Mouse (Mus musculus) midbrain, embryonic 13.5 days (tissue): ENCODE measurements around the gene Slit3. TPM values are rescaled to one million over a fixed set of nuclear protein-coding genes. Genes with fewer than 3 reads are reported as not detected.

Experiments used
- ATAC-seq: fragments of 200-750 bp; cut with Nextera tagmentation; 2 replicates; pipeline ENCODE4 v1.8.0; 2017; ENCODE audit warnings: mild to moderate bottlenecking, moderate TSS enrichment, moderate library complexity
- H3K27ac ChIP-seq: fragments of 300-500 bp; sonication (generic); 2 replicates; pipeline ENCODE4 v1.5.1; 2015; ENCODE audit warnings: inconsistent platforms, mild to moderate bottlenecking, moderate library complexity
- H3K27me3 ChIP-seq: fragments of 300-500 bp; sonication (generic); 2 replicates; pipeline ENCODE4 v1.6.1; 2015; ENCODE audit warnings: mild to moderate bottlenecking, inconsistent platforms
- H3K36me3 ChIP-seq: fragments of 300-500 bp; sonication (generic); 2 replicates; pipeline ENCODE4 v1.6.1; 2015; ENCODE audit warnings: mild to moderate bottlenecking, inconsistent platforms
- H3K4me1 ChIP-seq: fragments of 300-500 bp; sonication (generic); replicated peaks from 2 replicates; pipeline ENCODE4 v1.6.1; 2015; ENCODE audit warnings: inconsistent platforms
- H3K4me2 ChIP-seq: fragments of 300-500 bp; sonication (generic); replicated peaks from 2 replicates; pipeline ENCODE4 v1.6.1; 2015; ENCODE audit warnings: moderate library complexity, mild to moderate bottlenecking, inconsistent platforms
- H3K4me3 ChIP-seq: fragments of 300-500 bp; sonication (generic); replicated peaks from 2 replicates; pipeline ENCODE4 v1.5.1; 2015; ENCODE audit warnings: mild to moderate bottlenecking, inconsistent platforms
- H3K9ac ChIP-seq: fragments of 300-500 bp; sonication (generic); replicated peaks from 2 replicates; pipeline ENCODE4 v1.6.1; 2015; ENCODE audit warnings: mild to moderate bottlenecking, inconsistent platforms
- H3K9me3 ChIP-seq: fragments of 300-500 bp; sonication (generic); 2 replicates; pipeline ENCODE4 v1.6.1; 2016; ENCODE audit warnings: mild to moderate bottlenecking, inconsistent platforms
- WGBS: fragments of 180-500 bp; shearing (Covaris S2); methylation state at CpG from one replicate; pipeline ENCODE4 v1.1.7; 2015; 5-methylcytosine and 5-hydroxymethylcytosine counted together
- polyA plus RNA-seq: library from polyadenylated mRNA; unstranded; fragments of >200 nt; fragmentation: Nextera tagmentation; extraction: Ambion mirVana; gene quantifications from 2 replicates; pipeline ENCODE4 v1.2.1, GENCODE M21; 2015

The Slit3 gene
- polyA plus RNA-seq, 1 experiment from 2014 or later: 6.6 TPM

DNA sequence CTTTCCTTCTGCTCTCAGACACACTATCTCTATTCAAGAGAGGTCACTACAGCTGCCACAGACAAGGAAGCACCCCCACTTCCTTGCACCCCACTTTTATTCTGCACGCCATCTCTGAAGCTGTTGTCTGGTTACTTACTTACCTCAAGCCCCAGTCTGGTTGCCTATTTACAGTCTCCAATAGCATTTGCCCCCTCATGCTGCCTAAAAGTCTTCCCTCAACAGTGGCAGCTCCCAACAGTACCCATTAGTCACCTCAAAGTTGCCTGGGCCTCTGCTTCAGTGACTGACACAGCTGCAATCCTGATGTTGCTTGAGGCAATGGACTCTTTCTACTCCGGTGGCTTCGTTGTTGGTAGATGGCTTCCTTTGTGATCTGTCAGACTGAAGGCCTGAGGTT lies 42.4 kb downstream of the Slit3 start:
- H3K4me3 ChIP-seq: no peak overlapping the region
- no peak overlapping the region for H3K27ac ChIP-seq
- no peak for ATAC-seq
- no peaks in the 10 kb centered on the region for H3K4me1 ChIP-seq
- no peaks in the 10 kb centered on the region; the same call in 1 of the 2 replicates for H3K27me3 ChIP-seq
- no peaks in the 10 kb centered on the region for H3K36me3 ChIP-seq
- no peak overlapping the region for H3K4me2 ChIP-seq
- H3K9ac ChIP-seq: no peak overlapping the region
- H3K9me3 ChIP-seq: no peaks in the 10 kb centered on the region
- 91% methylated on average over 3 of the region's 3 CpGs for WGBS

DNA sequence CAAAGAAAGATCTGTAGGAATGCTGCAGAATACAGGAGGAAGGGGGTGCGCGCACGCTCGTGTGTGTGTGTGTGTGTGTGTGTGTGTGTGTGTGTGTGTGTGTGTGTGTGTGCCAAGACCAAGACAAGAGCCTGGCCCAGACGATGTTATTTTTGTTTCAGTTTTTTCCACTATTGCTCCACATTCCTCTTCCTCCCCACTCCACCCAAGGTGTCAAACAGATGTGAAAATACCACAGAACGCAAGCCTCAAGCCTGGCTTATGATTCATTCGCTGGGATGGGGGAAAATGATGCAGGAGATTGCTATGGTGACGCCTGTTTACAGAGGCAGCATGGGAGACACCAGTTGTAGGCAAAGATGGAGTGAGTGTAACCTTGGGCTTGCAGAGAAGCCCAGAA lies 46.2 kb downstream of the Slit3 start:
- ATAC-seq: no peak
- WGBS: 91% methylated on average over 8 of the region's 8 CpGs
- Histone ChIP-seq H3K9me3 (no peaks in the 10 kb centered on the region), H3K27me3 (no peaks in the 10 kb centered on the region; the same call in 1 of the 2 replicates), H3K27ac (no peak overlapping the region), H3K36me3 (no peaks in the 10 kb centered on the region), H3K4me1 (no peaks in the 10 kb centered on the region), H3K4me3 (no peak overlapping the region), H3K4me2 (no peak overlapping the region), H3K9ac (no peak overlapping the region)

DNA sequence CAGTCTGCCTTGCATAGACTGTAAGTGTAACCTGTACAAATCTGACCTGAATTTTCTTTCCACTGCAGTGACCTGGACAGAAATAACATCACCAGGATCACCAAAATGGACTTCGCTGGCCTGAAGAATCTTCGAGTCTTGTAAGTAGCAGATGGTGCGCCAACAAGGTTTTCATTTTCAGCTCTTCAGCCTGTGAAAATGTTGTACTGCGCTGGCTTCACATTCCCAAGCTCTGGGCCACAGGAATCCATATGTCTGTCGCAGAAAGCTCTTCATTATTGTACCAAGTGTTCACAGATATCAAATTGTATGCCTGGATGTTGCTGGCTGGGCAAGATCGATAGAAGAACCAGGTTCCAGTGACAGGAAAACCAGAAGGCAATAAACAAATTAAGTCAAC lies 50.5 kb downstream of the Slit3 start:
- H3K9ac ChIP-seq: no peak overlapping the region
- ATAC-seq: no peak

DNA sequence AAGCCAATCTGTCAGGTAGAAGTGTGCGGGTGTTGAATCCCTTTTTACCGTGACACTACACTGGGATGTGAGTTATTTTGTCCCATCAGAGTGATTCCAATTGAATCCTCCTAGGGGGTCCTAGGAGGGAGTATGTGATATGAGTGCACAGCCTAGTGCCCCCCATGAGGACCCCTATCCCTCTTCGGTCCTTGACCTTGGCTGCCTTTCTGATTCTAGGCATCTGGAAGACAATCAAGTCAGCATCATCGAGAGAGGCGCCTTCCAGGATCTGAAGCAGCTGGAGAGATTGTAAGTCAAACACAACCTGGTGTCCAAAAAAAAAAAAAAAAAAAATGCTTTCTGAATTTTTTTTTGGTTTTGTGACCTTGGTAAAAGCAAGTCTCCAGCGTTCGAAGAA lies 56.5 kb downstream of the Slit3 start:
- H3K9ac ChIP-seq: no peak overlapping the region
- 89% methylated on average over 7 of the region's 7 CpGs for WGBS
- no peaks in the 10 kb centered on the region for H3K9me3 ChIP-seq
- H3K27ac ChIP-seq: no peak overlapping the region
- no peak for ATAC-seq
- no peak overlapping the region for H3K4me3 ChIP-seq
- no peaks in the 10 kb centered on the region for H3K4me1 ChIP-seq
- H3K27me3 ChIP-seq: peaks cover 2% of the 10 kb centered on the region; the same call in 1 of the 2 replicates
- no peaks in the 10 kb centered on the region for H3K36me3 ChIP-seq
- H3K4me2 ChIP-seq: no peak overlapping the region

More for the DNA sequence above, 50.5 kb downstream of the Slit3 start:
- H3K27ac ChIP-seq: no peak overlapping the region
- no peaks in the 10 kb centered on the region for H3K9me3 ChIP-seq
- H3K36me3 ChIP-seq: no peaks in the 10 kb centered on the region
- no peak overlapping the region for H3K4me3 ChIP-seq
- H3K27me3 ChIP-seq: peaks cover 2% of the 10 kb centered on the region; the same call in 1 of the 2 replicates
- H3K4me2 ChIP-seq: no peak overlapping the region
- H3K4me1 ChIP-seq: no peaks in the 10 kb centered on the region
- WGBS: 92% methylated on average over 6 of the region's 6 CpGs

DNA sequence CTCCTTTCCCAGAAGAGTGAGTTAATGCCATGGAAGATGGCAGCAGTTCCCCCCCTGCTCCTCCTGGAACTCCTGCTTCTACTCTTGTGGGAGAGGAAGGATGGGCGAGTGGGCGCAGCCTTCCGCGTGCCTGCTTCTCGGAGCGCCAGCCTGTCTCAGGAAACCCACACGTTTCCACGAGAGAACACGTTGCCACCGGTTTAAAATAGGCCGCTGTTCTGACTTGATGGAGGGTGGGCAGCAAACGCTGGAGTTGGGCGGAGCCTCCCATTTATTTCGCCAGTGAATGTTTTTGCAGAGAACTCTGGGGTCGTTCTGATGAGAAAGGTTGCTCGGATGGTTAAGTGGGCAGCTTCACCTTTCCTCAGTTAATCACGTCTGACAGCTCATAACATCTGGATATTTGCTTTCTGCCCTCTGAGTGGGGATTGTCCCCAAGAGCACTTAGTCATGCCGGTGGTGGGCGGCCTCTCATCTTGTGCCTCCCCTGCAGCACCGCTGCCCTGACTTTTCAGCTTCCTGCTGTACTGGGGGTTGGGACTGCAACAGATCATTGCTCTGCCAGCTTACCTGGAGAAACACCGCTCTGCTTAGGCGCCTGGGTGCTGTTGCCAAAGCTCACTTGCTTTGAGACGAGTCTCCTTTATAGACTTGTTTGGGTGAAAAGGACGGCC lies 57.3 kb downstream of the Slit3 start:
- H3K4me2 ChIP-seq: no peak overlapping the region
- ATAC-seq: no peak
- WGBS: 59% methylated on average over 24 of the region's 24 CpGs
- no peaks in the 10 kb centered on the region for H3K9me3 ChIP-seq
- no peaks in the 10 kb centered on the region; the same call in 1 of the 2 replicates for H3K27me3 ChIP-seq
- 0 out of 2 replicates have a peak, but pooled peaks cover 2% of the 10 kb centered on the region for H3K4me1 ChIP-seq
- H3K9ac ChIP-seq: no peak overlapping the region
- H3K36me3 ChIP-seq: no peaks in the 10 kb centered on the region
- no peak overlapping the region for H3K4me3 ChIP-seq
- no peak overlapping the region for H3K27ac ChIP-seq

DNA sequence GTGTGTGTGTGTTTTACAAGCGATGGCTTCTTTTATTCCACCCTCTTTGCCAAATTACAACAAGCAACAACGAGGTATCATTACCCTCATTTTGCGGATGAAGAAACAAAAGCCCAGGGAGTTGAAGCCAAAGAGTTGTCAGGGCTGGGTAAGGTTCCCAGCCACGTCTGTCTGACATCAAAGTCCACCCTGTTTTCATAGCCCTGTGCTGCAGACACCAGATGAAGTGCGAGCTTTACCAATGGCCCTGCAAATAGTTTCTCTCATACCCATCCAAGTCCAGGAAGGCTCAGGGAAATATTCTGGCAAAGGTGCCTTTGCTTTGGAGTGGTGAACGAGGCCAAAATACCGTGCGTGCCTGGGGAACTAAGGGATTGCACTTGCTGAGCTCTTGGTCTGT lies 58.3 kb downstream of the Slit3 start:
- no peak overlapping the region for H3K4me3 ChIP-seq
- H3K36me3 ChIP-seq: no peaks in the 10 kb centered on the region
- no peak overlapping the region for H3K4me2 ChIP-seq
- no peaks in the 10 kb centered on the region for H3K9me3 ChIP-seq
- 0 out of 2 replicates have a peak, but pooled peaks cover 2% of the 10 kb centered on the region for H3K4me1 ChIP-seq
- no peak overlapping the region for H3K9ac ChIP-seq
- 81% methylated on average over 8 of the region's 8 CpGs for WGBS
- ATAC-seq: no peak
- no peak overlapping the region for H3K27ac ChIP-seq
- no peaks in the 10 kb centered on the region; the same call in 1 of the 2 replicates for H3K27me3 ChIP-seq

DNA sequence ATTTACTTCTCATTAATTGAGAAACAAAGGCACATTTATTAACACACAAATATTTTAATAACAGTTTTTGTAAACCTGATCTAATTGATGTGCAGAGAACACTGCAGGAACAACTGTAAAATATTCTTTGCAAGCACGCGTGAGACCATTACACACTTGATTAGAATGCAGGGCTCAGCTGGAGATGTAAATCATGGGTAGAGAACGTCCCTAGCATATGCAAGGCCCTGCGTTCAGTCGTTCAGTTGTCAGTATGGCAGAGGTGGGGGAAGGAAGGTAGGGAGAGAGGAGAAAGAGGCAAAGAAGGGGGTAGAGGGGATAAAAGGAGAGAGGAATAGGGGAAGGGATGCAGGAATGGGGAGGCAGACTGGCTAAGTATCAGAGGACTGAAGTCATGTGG lies 61.9 kb downstream of the Slit3 start:
- H3K9ac ChIP-seq: no peak overlapping the region

DNA sequence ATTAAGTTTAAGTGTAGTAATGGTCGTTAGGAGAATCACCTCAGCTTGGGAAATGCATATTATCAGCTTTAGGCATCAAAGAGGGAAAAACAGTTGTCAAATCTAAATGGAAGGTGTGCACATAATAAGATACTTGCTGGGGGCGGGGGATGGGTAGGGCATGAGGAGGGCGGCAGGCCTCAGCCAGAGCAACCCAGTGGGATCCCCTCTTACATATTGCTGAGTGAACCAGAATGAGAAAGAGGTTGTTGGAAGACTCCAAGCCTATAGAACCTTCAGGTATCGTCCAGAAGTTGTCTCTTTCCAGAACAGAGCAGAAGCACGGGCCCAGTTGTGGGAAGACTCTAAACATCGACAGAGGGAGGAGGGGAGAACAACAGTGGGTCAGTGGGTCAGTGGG lies 73.8 kb downstream of the Slit3 start:
- no peak overlapping the region for H3K9ac ChIP-seq
- 86% methylated on average over 6 of the region's 6 CpGs for WGBS
- H3K4me1 ChIP-seq: no peaks in the 10 kb centered on the region
- no peak overlapping the region for H3K4me3 ChIP-seq
- no peak for ATAC-seq
- peaks cover 23% of the 10 kb centered on the region for H3K27me3 ChIP-seq
- no peaks in the 10 kb centered on the region for H3K9me3 ChIP-seq
- H3K36me3 ChIP-seq: no peaks in the 10 kb centered on the region
- H3K4me2 ChIP-seq: no peak overlapping the region
- no peak overlapping the region for H3K27ac ChIP-seq

More for the DNA sequence above, 61.9 kb downstream of the Slit3 start:
- no peak overlapping the region for H3K4me2 ChIP-seq
- no peaks in the 10 kb centered on the region for H3K36me3 ChIP-seq
- peak; percentile 48; the same call in 1 of the 2 replicates for ATAC-seq
- H3K4me3 ChIP-seq: no peak overlapping the region
- no peaks in the 10 kb centered on the region; the same call in 1 of the 2 replicates for H3K27me3 ChIP-seq
- H3K27ac ChIP-seq: no peak overlapping the region
- H3K9me3 ChIP-seq: no peaks in the 10 kb centered on the region
- 0 out of 2 replicates have a peak, but pooled peaks cover 2% of the 10 kb centered on the region for H3K4me1 ChIP-seq
- 60% methylated on average over 5 of the region's 5 CpGs for WGBS

DNA sequence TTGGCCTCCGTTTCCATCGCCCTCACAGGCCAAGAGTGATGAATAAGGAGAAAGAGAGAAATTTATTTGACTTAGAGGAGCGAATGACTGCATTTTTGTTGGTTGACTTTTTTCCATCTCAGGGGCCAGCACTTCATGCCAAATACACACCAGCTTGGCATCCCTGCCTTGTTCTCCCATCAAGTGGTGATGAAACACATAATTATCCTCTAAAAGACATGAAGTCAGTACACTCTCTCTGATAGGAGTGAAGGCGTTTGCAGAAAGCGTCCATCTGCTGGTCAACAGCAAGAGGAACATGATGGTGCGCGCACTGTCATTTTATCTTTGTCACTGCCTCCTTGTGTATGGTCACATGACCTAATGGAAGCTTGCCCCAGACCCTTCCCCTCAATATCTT lies 75.8 kb downstream of the Slit3 start:
- H3K9me3 ChIP-seq: no peaks in the 10 kb centered on the region
- WGBS: 90% methylated on average over 7 of the region's 7 CpGs
- H3K9ac ChIP-seq: no peak overlapping the region
- peaks cover 33% of the 10 kb centered on the region for H3K27me3 ChIP-seq
- H3K4me3 ChIP-seq: no peak overlapping the region
- no peaks in the 10 kb centered on the region for H3K36me3 ChIP-seq
- peaks cover 5% of the 10 kb centered on the region; the same call in 1 of the 2 replicates for H3K4me1 ChIP-seq
- ATAC-seq: no peak
- H3K27ac ChIP-seq: no peak overlapping the region
- H3K4me2 ChIP-seq: no peak overlapping the region

DNA sequence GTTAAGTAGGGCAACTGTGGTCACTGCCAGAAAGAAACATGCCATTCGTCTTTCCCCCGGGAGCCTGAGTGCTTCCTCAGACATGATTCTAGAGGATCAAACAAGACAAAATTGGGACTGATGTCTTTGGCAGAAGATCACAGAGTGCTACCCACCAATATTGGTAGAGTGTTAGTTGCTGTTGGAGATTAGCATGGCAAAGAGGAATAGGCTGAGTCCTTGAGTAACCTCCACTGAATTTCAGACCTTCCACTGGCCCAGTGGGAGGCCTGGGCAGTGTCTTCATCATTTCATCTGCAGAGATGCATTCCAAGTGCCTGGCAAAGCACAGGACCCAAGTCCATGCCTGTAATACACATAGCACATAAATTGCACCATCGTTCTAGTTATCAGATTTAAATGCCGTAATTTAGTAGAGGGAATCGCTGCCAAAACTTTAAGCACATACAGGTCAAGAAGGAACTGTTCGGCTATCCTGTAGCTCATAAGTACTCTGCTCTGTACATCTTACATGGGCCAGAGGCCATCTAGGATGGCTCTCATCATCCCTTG lies 77.6 kb downstream of the Slit3 start:
- peaks cover 23% of the 10 kb centered on the region for H3K4me1 ChIP-seq
- H3K36me3 ChIP-seq: no peaks in the 10 kb centered on the region
- WGBS: 91% methylated on average over 6 of the region's 6 CpGs
- no peak for ATAC-seq
- no peak overlapping the region for H3K27ac ChIP-seq
- no peak overlapping the region for H3K9ac ChIP-seq
- peaks cover 33% of the 10 kb centered on the region for H3K27me3 ChIP-seq
- H3K9me3 ChIP-seq: no peaks in the 10 kb centered on the region
- no peak overlapping the region for H3K4me3 ChIP-seq
- H3K4me2 ChIP-seq: no peak overlapping the region

DNA sequence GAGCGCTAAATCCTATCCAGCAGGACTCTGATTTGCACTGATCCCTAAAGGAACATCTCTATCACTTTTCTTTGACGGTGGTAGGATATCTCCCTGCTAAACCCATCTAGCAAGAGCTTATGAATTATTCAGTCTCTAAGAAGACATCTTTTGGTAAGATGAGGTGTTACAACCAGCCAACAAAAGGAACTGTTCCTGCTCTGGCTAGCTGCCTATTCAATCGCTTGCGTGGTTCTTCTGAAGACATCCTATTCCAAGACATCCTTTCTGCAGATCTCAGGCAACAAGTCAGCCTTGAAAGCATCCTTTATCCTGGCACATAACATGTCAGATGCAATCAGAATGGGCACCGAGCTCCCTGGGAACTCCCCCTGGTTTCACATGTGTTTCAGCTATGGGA lies 81.3 kb downstream of the Slit3 start:
- ATAC-seq: no peak
- H3K9ac ChIP-seq: no peak overlapping the region
- peaks cover 35% of the 10 kb centered on the region for H3K4me1 ChIP-seq
- H3K4me3 ChIP-seq: no peak overlapping the region
- 32% methylated on average over 5 of the region's 5 CpGs for WGBS
- H3K4me2 ChIP-seq: no peak overlapping the region
- H3K27ac ChIP-seq: no peak overlapping the region
- H3K36me3 ChIP-seq: no peaks in the 10 kb centered on the region
- H3K9me3 ChIP-seq: no peaks in the 10 kb centered on the region
- H3K27me3 ChIP-seq: peaks cover 34% of the 10 kb centered on the region

DNA sequence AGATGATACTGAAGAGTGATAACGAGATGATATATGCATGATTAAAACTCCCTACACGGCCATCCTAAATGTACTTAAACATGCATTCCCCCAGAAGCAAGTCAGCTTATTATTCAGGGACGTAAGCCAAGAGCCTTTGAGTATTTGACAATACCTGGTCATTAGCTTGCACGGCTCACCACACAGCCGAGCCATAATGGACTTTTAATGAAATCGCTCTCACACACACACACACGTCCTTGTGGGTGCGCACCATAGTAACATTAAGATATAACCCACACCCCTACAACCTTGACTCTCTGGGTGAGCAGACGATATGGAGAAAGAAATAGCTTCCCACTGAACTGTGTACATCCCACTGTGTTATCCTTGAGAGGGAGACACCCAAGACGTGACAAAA lies 82.6 kb downstream of the Slit3 start:
- 24% methylated on average over 10 of the region's 10 CpGs for WGBS
- H3K27me3 ChIP-seq: peaks cover 31% of the 10 kb centered on the region
- H3K9me3 ChIP-seq: no peaks in the 10 kb centered on the region
- no peaks in the 10 kb centered on the region for H3K36me3 ChIP-seq
- no peak overlapping the region for H3K9ac ChIP-seq
- 0 out of 2 replicates have a peak overlapping the region, but pooled peaks have one; percentile 11 for H3K4me2 ChIP-seq
- ATAC-seq: peak; percentile 67; the same call in 1 of the 2 replicates
- no peak overlapping the region for H3K4me3 ChIP-seq
- H3K27ac ChIP-seq: no peak overlapping the region
- H3K4me1 ChIP-seq: peaks cover 35% of the 10 kb centered on the region
